ENCODE assay signal across 25 mouse cellular contexts in the genomic region with DNA sequence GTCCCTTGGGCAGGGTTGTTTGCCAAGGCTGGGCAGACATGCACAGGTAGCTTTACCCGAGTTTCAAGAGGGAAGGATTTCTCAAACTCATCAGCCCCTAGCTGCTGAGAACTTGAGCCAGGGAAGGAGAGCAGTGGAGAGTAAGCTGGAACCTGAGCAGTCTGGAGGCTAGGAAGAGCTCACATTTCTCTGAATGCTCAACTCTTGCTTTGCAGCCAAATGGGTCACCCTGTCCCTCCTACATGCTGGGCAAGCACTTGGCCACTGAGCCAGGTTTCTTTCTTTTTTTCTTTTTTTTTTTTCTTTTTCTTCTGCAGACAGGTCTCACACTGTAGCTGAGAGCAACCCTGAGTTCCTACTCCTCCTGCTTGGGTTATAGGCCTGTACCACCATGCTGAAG. TPM values are rescaled to one million over a fixed set of nuclear protein-coding genes. Genes with fewer than 3 reads are reported as not detected.
DNase-seq lines count a peak whose midpoint lies in the region; TF ChIP-seq lines count a peak whose summit lies in the region.
"Had no signal": no experiment of that assay in that cellular context is flagged by ENCODE, and none has a peak within 500 bp of the region (broad histone marks: within the 10 kb centered on the region; RNA-seq: fewer than 3 reads in every experiment).

No protein-coding gene starts in this region.

- H3K27ac ChIP-seq in layer of hippocampus, adult 2 months: peak overlapping the region; percentile 39; the same call in 1 of the 2 replicates
- H3K27ac ChIP-seq: embryonic facial prominence, embryonic 13.5 days; forebrain, embryonic 10.5 days; forebrain, embryonic 15.5 days; hindbrain, embryonic 14.5 days; limb, embryonic 13.5 days; lung, embryonic 15.5 days; midbrain, embryonic 12.5 days; neural tube, embryonic 12.5 days had no signal

- TF ChIP-seq CTCF in layer of hippocampus, adult 2 months (conservative IDR thresholded peaks at IDR 0.05): no peak

- H3K4me3 ChIP-seq in layer of hippocampus, adult 2 months: no peak overlapping the region
- H3K4me3 ChIP-seq: embryonic facial prominence, embryonic 13.5 days; forebrain, embryonic 10.5 days; forebrain, embryonic 15.5 days; limb, embryonic 13.5 days; lung, embryonic 15.5 days; megakaryocyte, embryonic 14.5 days; midbrain, embryonic 12.5 days; myocyte; neural tube, embryonic 12.5 days had no signal

- DNase-seq in cerebellum, adult 9-10 months: peak; percentile 64
- no peak for DNase-seq in cerebellum, postnatal 4 days (ENCODE audit: low spot score in 2 of 2)
- DNase-seq in layer of hippocampus, adult 2 months (ENCODE audit: low spot score in 2 of 2): no peak
- DNase-seq in layer of hippocampus, adult 18-20 months (ENCODE audit: low spot score in 2 of 2): no peak
- peak; percentile 42 to 50 for DNase-seq in cerebellum, postnatal 25 days
- no peak for DNase-seq in spleen, adult 18-20 months
- DNase-seq in kidney, postnatal 10 days: no peak
- DNase-seq: adrenal gland, postnatal 36 days; gastrocnemius, postnatal 14 days; heart, adult 18-20 months; kidney, adult 9 months; kidney, postnatal 14 days; lung, postnatal 36 days; right cerebral cortex, postnatal 4 days; thymus, postnatal 4 days had no signal

RNA-seq across cellular contexts. Expression of a gene that starts 5.5 kb away (rescaled TPM):
- total RNA-seq in layer of hippocampus, adult 2 months (2021): 100 to 1,000 TPM; 627 to 642 TPM
- total RNA-seq in layer of hippocampus, adult 18-20 months (2021): 100 to 1,000 TPM; 631 to 670 TPM

RNA-seq across cellular contexts. Expression of a gene that starts 16.8 kb away (rescaled TPM):
- 1,000 to 10,000 TPM in 1 of 2 experiments, 100 to 1,000 TPM in 1; 991 to 1,057 TPM for total RNA-seq in layer of hippocampus, adult 2 months (2021)
- total RNA-seq in layer of hippocampus, adult 18-20 months (2021): 1,000 to 10,000 TPM; 1,033 to 1,052 TPM

RNA-seq across cellular contexts. Expression of a gene that starts 25.2 kb away (rescaled TPM):
- total RNA-seq in layer of hippocampus, adult 2 months (2021): 1 to 10 TPM; 1.3 to 1.7 TPM
- 1 to 10 TPM; 2.6 to 3.6 TPM for total RNA-seq in layer of hippocampus, adult 18-20 months (2021)

RNA-seq across cellular contexts. Expression of a gene that starts 28.7 kb away (rescaled TPM):
- 100 to 1,000 TPM; 136 to 151 TPM for total RNA-seq in layer of hippocampus, adult 2 months (2021)
- 100 to 1,000 TPM; 154 to 161 TPM for total RNA-seq in layer of hippocampus, adult 18-20 months (2021)

RNA-seq across cellular contexts. Expression of a gene that starts 48.7 kb away (rescaled TPM):
- under 1 TPM; 0.18 to 0.47 TPM for total RNA-seq in layer of hippocampus, adult 2 months (2021)
- total RNA-seq in layer of hippocampus, adult 18-20 months (2021): under 1 TPM in 1 of 2 experiments, not detected in 1; 0.25 TPM

Comparison
In these comparisons a context has a peak if more than half of its experiments do, and no peak if none do; other contexts are left out.
1. DNase-seq: peak in cerebellum, adult 9-10 months (single experiment) and cerebellum, postnatal 25 days (2 of 2); none in cerebellum, postnatal 4 days (0 of 2), layer of hippocampus, adult 2 months (0 of 2), layer of hippocampus, adult 18-20 months (0 of 2), spleen, adult 18-20 months (0 of 2) and kidney, postnatal 10 days (single experiment).